Mouse (Mus musculus) kidney, embryonic 14.5 days (tissue): Measurements from ENCODE around the gene Cacna1c. TPM values are rescaled to one million over a fixed set of nuclear protein-coding genes. Genes with fewer than 3 reads are reported as not detected.
A peak's percentile ranks its signal among the peaks of the same experiment; 100 is the strongest.
"Not testable (repeated sequence)": the region's sequence is repeated elsewhere in the genome, so short reads cannot be mapped to it uniquely, and the experiment has no call there.

Experiments
- ATAC-seq: fragments of 200-750 bp; cut with Nextera tagmentation; 2 replicates; pipeline ENCODE4 v1.8.0; 2017; ENCODE audit warnings: moderate number of reproducible peaks, mild to moderate bottlenecking, moderate TSS enrichment, moderate library complexity; ENCODE audit not compliant: low FRiP score, low TSS enrichment
- H3K27ac ChIP-seq: fragments of 300-500 bp; sonication (generic); 2 replicates; pipeline ENCODE4 v1.5.1; 2014; ENCODE audit warnings: low read depth, mild to moderate bottlenecking, low read length, moderate library complexity, mixed read lengths
- H3K27me3 ChIP-seq: fragments of 300-500 bp; sonication (generic); 2 replicates; pipeline ENCODE4 v1.6.1; 2014; ENCODE audit warnings: mild to moderate bottlenecking, low read length; ENCODE audit not compliant: control insufficient read depth, insufficient read depth
- H3K36me3 ChIP-seq: fragments of 300-500 bp; sonication (generic); 2 replicates; pipeline ENCODE4 v1.6.1; 2014; ENCODE audit warnings: low read length, mixed read lengths; ENCODE audit not compliant: control insufficient read depth, insufficient read depth
- H3K4me1 ChIP-seq: fragments of 300-500 bp; sonication (generic); 2 replicates; pipeline ENCODE4 v1.6.1; 2014; ENCODE audit warnings: low read length, mixed read lengths; ENCODE audit not compliant: control insufficient read depth, insufficient read depth
- H3K4me2 ChIP-seq: fragments of 300-500 bp; sonication (generic); replicated peaks from 2 replicates; pipeline ENCODE4 v1.6.1; 2014; ENCODE audit warnings: low read depth, mild to moderate bottlenecking, low read length
- H3K4me3 ChIP-seq: fragments of 300-500 bp; sonication (generic); 2 replicates; pipeline ENCODE4 v1.5.1; 2014; ENCODE audit warnings: mild to moderate bottlenecking, low read length
- H3K9ac ChIP-seq: fragments of 300-500 bp; sonication (generic); 2 replicates; pipeline ENCODE4 v1.6.1; 2014; ENCODE audit warnings: low read depth, mild to moderate bottlenecking, low read length, moderate library complexity
- H3K9me3 ChIP-seq: fragments of 300-500 bp; sonication (generic); 2 replicates; pipeline ENCODE4 v1.6.1; 2016; ENCODE audit warnings: low read length; ENCODE audit not compliant: control insufficient read depth
- WGBS: fragments of 180-500 bp; shearing (Covaris S2); extraction: QIAGEN DNeasy Blood & Tissue Kit; methylation state at CpG from one replicate; pipeline ENCODE4 v1.1.7; 2014; 5-methylcytosine and 5-hydroxymethylcytosine counted together
- polyA plus RNA-seq: library from polyadenylated mRNA; unstranded; fragments of >200 nt; fragmentation: Nextera tagmentation; extraction: Ambion mirVana; gene quantifications from 2 replicates; pipeline ENCODE4 v1.2.1, GENCODE M21; 2014

Cacna1c gene
- polyA plus RNA-seq, 1 experiment from 2014 or later: 3.3 TPM

GRCm38 (mm10) chr6:118593377-118594061 is 602.7 kb downstream of the Cacna1c start:
- H3K36me3 ChIP-seq: no peaks in the 10 kb centered on the region
- WGBS: 1% methylated on average over 34 of the region's 34 CpGs
- H3K9ac ChIP-seq: peak overlapping the region; percentile 38
- 0 out of 2 replicates have a peak, but pooled peaks cover 4% of the 10 kb centered on the region for H3K4me1 ChIP-seq
- H3K27me3 ChIP-seq: no peaks in the 10 kb centered on the region; the same call in 1 of the 2 replicates
- H3K27ac ChIP-seq: no peak overlapping the region
- peak overlapping the region; percentile 44 for H3K4me3 ChIP-seq
- peak; percentile 78 for ATAC-seq
- H3K9me3 ChIP-seq: no peaks in the 10 kb centered on the region
- H3K4me2 ChIP-seq: peak overlapping the region; percentile 70

GRCm38 (mm10) chr6:118592662-118593376 is 603.4 kb downstream of the Cacna1c start:
- 20% methylated on average over 21 of the region's 21 CpGs for WGBS
- no peaks in the 10 kb centered on the region; the same call in 1 of the 2 replicates for H3K27me3 ChIP-seq
- ATAC-seq: no peak
- H3K36me3 ChIP-seq: no peaks in the 10 kb centered on the region
- no peak overlapping the region for H3K27ac ChIP-seq
- peak overlapping the region; percentile 44 for H3K4me3 ChIP-seq
- peak overlapping the region; percentile 70 for H3K4me2 ChIP-seq
- no peaks in the 10 kb centered on the region for H3K9me3 ChIP-seq
- 0 out of 2 replicates have a peak, but pooled peaks cover 4% of the 10 kb centered on the region for H3K4me1 ChIP-seq
- peak overlapping the region; percentile 38 for H3K9ac ChIP-seq

DNA sequence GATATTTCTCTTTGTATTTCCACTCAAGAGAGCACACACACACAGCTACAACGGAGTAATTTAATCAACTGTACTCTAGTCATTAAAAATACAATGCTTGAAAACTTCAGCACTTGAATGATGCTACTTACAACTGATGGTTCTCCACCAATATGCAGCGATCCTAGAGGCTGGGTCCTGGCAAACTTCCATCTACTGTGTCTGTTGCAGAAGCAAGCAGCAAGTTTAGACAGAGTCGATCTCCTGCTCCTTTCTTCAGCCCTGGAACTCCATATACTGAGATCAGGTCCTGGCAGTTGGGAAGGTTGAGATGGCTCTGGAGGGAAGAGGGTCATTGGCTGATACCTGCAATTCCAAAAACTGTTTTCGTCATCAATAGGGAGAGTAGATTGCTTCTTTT is 617.5 kb downstream of the Cacna1c start:
- H3K36me3 ChIP-seq, H3K27me3 ChIP-seq, H3K4me3 ChIP-seq, H3K27ac ChIP-seq, ATAC-seq, H3K9me3 ChIP-seq, H3K4me1 ChIP-seq, H3K9ac ChIP-seq, H3K4me2 ChIP-seq: not testable (repeated sequence)
- WGBS: 81% methylated on average over 4 of the region's 4 CpGs

GRCm38 (mm10) chr6:118574351-118574750 is 621.9 kb downstream of the Cacna1c start:
- Histone ChIP-seq H3K36me3 (no peaks in the 10 kb centered on the region), H3K4me3 (no peak overlapping the region), H3K27ac (no peak overlapping the region), H3K9ac (no peak overlapping the region), H3K9me3 (peaks cover 4% of the 10 kb centered on the region; the same call in 1 of the 2 replicates), H3K27me3 (no peaks in the 10 kb centered on the region), H3K4me2 (no peak overlapping the region), H3K4me1 (no peaks in the 10 kb centered on the region)
- WGBS: 73% methylated on average over 6 of the region's 6 CpGs
- no peak for ATAC-seq

DNA sequence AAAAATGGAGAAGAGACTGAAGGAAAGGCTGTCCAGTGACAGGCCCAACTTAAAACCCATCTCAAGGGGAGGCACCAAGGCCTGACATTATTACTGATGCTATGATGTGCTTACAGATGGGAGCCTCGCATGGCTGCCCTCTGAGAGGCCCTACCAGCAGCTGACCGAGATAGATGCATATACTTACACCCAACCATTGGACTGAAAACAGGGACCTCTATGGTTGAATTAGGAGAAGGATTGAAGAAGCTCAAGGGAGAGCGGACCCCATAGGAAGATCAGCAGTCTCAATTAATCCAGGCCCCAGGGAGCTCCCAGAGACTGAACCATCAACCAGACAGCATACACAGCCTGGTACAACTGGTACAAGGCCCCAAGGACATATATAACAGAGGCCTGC is 628.4 kb downstream of the Cacna1c start:
- no peak overlapping the region for H3K9ac ChIP-seq
- no peak overlapping the region for H3K27ac ChIP-seq
- H3K9me3 ChIP-seq: no peaks in the 10 kb centered on the region
- H3K27me3 ChIP-seq: no peaks in the 10 kb centered on the region
- H3K4me3 ChIP-seq: no peak overlapping the region
- no peaks in the 10 kb centered on the region for H3K4me1 ChIP-seq
- no peak overlapping the region for H3K4me2 ChIP-seq
- WGBS: 92% methylated on average over 3 of the region's 3 CpGs
- no peak for ATAC-seq
- H3K36me3 ChIP-seq: no peaks in the 10 kb centered on the region

DNA sequence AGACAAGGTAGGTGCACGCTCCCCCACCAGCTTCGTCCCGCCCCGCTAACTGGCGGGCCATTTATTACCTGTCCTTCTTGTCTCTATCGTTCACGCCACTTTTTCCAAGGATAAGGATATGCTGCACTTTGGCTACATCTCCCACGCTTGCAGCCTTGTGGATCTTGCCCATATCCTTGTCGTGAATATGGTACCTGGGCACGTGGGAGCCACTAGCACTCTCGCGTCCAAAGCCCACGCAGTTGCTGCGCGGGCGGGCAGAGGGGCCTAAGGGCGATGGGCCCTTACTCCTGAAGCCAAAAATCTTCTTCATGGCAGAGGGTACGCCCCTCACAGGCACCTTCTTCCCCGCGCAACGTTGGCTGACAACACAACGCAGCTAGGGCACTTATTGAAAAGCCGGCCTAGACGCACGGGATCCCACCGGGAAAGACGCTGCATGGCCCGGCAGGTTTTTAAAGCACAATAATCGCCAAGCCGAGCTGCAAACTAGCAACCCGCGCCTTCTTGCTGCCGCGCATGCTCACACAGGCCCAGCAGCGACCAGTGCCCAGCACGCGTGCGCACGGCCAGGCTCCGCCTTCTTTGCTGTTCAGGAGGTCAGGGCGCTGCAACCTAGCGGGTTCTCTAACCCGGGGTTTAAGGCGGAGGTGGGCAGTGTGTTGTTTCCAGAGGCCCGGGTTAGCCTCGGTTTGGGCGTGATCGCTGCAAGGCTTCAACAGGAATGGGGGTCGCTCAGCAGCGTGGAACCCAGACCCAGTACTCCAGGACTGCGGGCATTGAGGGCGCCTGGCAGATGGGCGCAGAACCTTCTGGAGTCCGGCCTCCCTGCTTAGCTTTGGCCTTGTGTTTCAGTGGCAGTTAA is 634.2 kb downstream of the Cacna1c start, which contains the start of gene Ankrd26:
TSS of gene Ankrd26 (minus strand) at position 482 of the 865 bp plus-strand sequence.
- Histone ChIP-seq H3K36me3 (peaks cover 8% of the 10 kb centered on the region; the same call in 1 of the 2 replicates), H3K27ac (peak within 1 kb of the TSS; percentile 73), H3K4me1 (0 out of 2 replicates have a peak, but pooled peaks cover 8% of the 10 kb centered on the region), H3K4me2 (peak within 1 kb of the TSS; percentile 95), H3K4me3 (peak within 1 kb of the TSS; percentile 68), H3K9me3 (no peaks in the 10 kb centered on the region), H3K9ac (peak within 1 kb of the TSS; percentile 81), H3K27me3 (no peaks in the 10 kb centered on the region)
- peak; percentile 98 for ATAC-seq
- whole genome bisulfite sequencing: 5% methylated on average over 54 of the region's 54 CpGs

DNA sequence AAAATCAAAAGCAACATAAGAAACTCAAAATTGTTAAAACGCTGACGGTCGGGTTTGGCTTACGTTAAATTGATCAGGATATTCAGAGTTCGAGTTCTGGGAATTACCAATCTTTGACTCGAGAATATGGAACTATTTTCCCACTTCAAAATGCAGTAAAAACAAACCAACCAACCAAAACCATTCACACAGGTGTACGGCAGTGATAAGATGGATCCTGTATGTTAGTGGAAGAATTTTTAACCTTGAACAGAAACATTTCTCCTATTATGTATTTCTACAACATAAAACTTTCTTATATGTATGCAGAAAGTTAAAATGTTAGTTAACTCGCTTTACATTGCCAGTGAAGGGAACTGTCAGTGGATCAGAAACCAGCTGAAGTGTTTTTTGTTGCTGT is 635.0 kb downstream of the Cacna1c start:
- 0 out of 2 replicates have a peak, but pooled peaks cover 8% of the 10 kb centered on the region for H3K4me1 ChIP-seq
- peak overlapping the region; percentile 81 for H3K9ac ChIP-seq
- no peaks in the 10 kb centered on the region for H3K9me3 ChIP-seq
- H3K4me3 ChIP-seq: peak overlapping the region; percentile 68
- H3K27ac ChIP-seq: no peak overlapping the region
- H3K4me2 ChIP-seq: peak overlapping the region; percentile 95
- H3K27me3 ChIP-seq: no peaks in the 10 kb centered on the region
- H3K36me3 ChIP-seq: peaks cover 13% of the 10 kb centered on the region; the same call in 1 of the 2 replicates
- ATAC-seq: no peak
- WGBS: 79% methylated on average over 8 of the region's 8 CpGs

- Histone ChIP-seq H3K36me3 (peaks cover 60% of the 10 kb centered on the region), H3K4me3 (no peak overlapping the region), H3K9ac (no peak overlapping the region), H3K27me3 (no peaks in the 10 kb centered on the region), H3K4me2 (no peak overlapping the region), H3K27ac (no peak overlapping the region), H3K4me1 (no peaks in the 10 kb centered on the region), H3K9me3 (no peaks in the 10 kb centered on the region)
- 94% methylated on average over 4 of the region's 4 CpGs for WGBS
- no peak for ATAC-seq
Measured at GRCm38 (mm10) chr6:118538627-118539026, 657.6 kb downstream of the Cacna1c start.
